Mouse (Mus musculus): ENCODE data around the gene Zdhhc14. TPM values are rescaled to one million over a fixed set of nuclear protein-coding genes. Genes with fewer than 3 reads are reported as not detected.

Gene Zdhhc14
- polyA plus RNA-seq, 1 experiment: 0.01 TPM

- H3K36me3 ChIP-seq (ENCODE audit: control insufficient read depth, insufficient read depth): no peaks in the 10 kb centered on the region
- H3ac ChIP-seq (ENCODE audit: control insufficient read depth, insufficient read length, low read depth): no peak overlapping the region
- no peak overlapping the region for H3K4me3 ChIP-seq (ENCODE audit: insufficient read depth, poor library complexity, severe bottlenecking)
- no peaks in the 10 kb centered on the region for H3K79me2 ChIP-seq (ENCODE audit: control insufficient read depth, insufficient read depth)
- H3K27me3 ChIP-seq (ENCODE audit: control insufficient read depth, insufficient read depth, insufficient read length): peaks cover 58% of the 10 kb centered on the region
- no peak for TF ChIP-seq MYOG (IDR thresholded peaks at IDR 0.05; ENCODE audit: control insufficient read depth, extremely low read depth, insufficient read length)
- TF ChIP-seq USF1 (IDR thresholded peaks at IDR 0.05; ENCODE audit: low read depth): no peak
- TF ChIP-seq MYOD1 (IDR thresholded peaks at IDR 0.05; ENCODE audit: control insufficient read depth, insufficient read length, low read depth): no peak
- no peak for TF ChIP-seq CTCF (IDR thresholded peaks at IDR 0.05; ENCODE audit: control insufficient read depth, insufficient read depth, insufficient read length)
- TF ChIP-seq MAX (IDR thresholded peaks at IDR 0.05): no peak
- no peak for TF ChIP-seq FOSL1 (IDR thresholded peaks at IDR 0.05; ENCODE audit: insufficient read depth, low read length, poor library complexity, severe bottlenecking)
- TF ChIP-seq CEBPB (IDR thresholded peaks at IDR 0.05; ENCODE audit: low read depth): no peak
- H3K79me3 ChIP-seq (ENCODE audit: low read depth): no peaks in the 10 kb centered on the region
These were observed 219.5 kb downstream of the Zdhhc14 start for GRCm38 (mm10) chr17:5711861-5712260.

GRCm38 (mm10) chr17:5713141-5713540 lies 220.8 kb downstream of the Zdhhc14 start:
- Histone ChIP-seq H3K79me2 (ENCODE audit: control insufficient read depth, insufficient read depth) (no peaks in the 10 kb centered on the region), H3K79me3 (ENCODE audit: low read depth) (no peaks in the 10 kb centered on the region), H3ac (ENCODE audit: control insufficient read depth, insufficient read length, low read depth) (no peak overlapping the region), H3K27me3 (ENCODE audit: control insufficient read depth, insufficient read depth, insufficient read length) (peaks cover 58% of the 10 kb centered on the region), H3K4me3 (ENCODE audit: insufficient read depth, poor library complexity, severe bottlenecking) (no peak overlapping the region), H3K36me3 (ENCODE audit: control insufficient read depth, insufficient read depth) (no peaks in the 10 kb centered on the region)
- TF ChIP-seq CEBPB (IDR thresholded peaks at IDR 0.05; ENCODE audit: low read depth) (no peak), MYOD1 (IDR thresholded peaks at IDR 0.05; ENCODE audit: control insufficient read depth, insufficient read length, low read depth) (no peak), USF1 (IDR thresholded peaks at IDR 0.05; ENCODE audit: low read depth) (no peak), CTCF (IDR thresholded peaks at IDR 0.05; ENCODE audit: control insufficient read depth, insufficient read depth, insufficient read length) (no peak), MYOG (IDR thresholded peaks at IDR 0.05; ENCODE audit: control insufficient read depth, extremely low read depth, insufficient read length) (no peak), FOSL1 (IDR thresholded peaks at IDR 0.05; ENCODE audit: insufficient read depth, low read length, poor library complexity, severe bottlenecking) (no peak), MAX (IDR thresholded peaks at IDR 0.05) (no peak)

GRCm38 (mm10) chr17:5716912-5717311 lies 224.6 kb downstream of the Zdhhc14 start:
- Histone ChIP-seq H3ac (ENCODE audit: control insufficient read depth, insufficient read length, low read depth) (no peak overlapping the region), H3K36me3 (ENCODE audit: control insufficient read depth, insufficient read depth) (no peaks in the 10 kb centered on the region), H3K4me3 (ENCODE audit: insufficient read depth, poor library complexity, severe bottlenecking) (no peak overlapping the region), H3K79me2 (ENCODE audit: control insufficient read depth, insufficient read depth) (no peaks in the 10 kb centered on the region), H3K27me3 (ENCODE audit: control insufficient read depth, insufficient read depth, insufficient read length) (peaks cover 51% of the 10 kb centered on the region), H3K79me3 (ENCODE audit: low read depth) (no peaks in the 10 kb centered on the region)
- TF ChIP-seq MAX (IDR thresholded peaks at IDR 0.05): no peak
- no peak for TF ChIP-seq FOSL1 (IDR thresholded peaks at IDR 0.05; ENCODE audit: insufficient read depth, low read length, poor library complexity, severe bottlenecking)
- no peak for TF ChIP-seq MYOD1 (IDR thresholded peaks at IDR 0.05; ENCODE audit: control insufficient read depth, insufficient read length, low read depth)

GRCm38 (mm10) chr17:5718768-5719387 lies 226.5 kb downstream of the Zdhhc14 start:
- no peaks in the 10 kb centered on the region for H3K36me3 ChIP-seq (ENCODE audit: control insufficient read depth, insufficient read depth)
- H3K79me2 ChIP-seq (ENCODE audit: control insufficient read depth, insufficient read depth): no peaks in the 10 kb centered on the region
- TF ChIP-seq CTCF (IDR thresholded peaks at IDR 0.05; ENCODE audit: control insufficient read depth, insufficient read depth, insufficient read length): no peak
- no peak for TF ChIP-seq USF1 (IDR thresholded peaks at IDR 0.05; ENCODE audit: low read depth)
- no peak for TF ChIP-seq CEBPB (IDR thresholded peaks at IDR 0.05; ENCODE audit: low read depth)
- no peak for TF ChIP-seq MAX (IDR thresholded peaks at IDR 0.05)
- TF ChIP-seq MYOG (IDR thresholded peaks at IDR 0.05; ENCODE audit: control insufficient read depth, extremely low read depth, insufficient read length): no peak
- no peak for TF ChIP-seq MYOD1 (IDR thresholded peaks at IDR 0.05; ENCODE audit: control insufficient read depth, insufficient read length, low read depth)
- no peak for TF ChIP-seq FOSL1 (IDR thresholded peaks at IDR 0.05; ENCODE audit: insufficient read depth, low read length, poor library complexity, severe bottlenecking)
- H3ac ChIP-seq (ENCODE audit: control insufficient read depth, insufficient read length, low read depth): no peak overlapping the region
- H3K4me3 ChIP-seq (ENCODE audit: insufficient read depth, poor library complexity, severe bottlenecking): no peak overlapping the region
- no peaks in the 10 kb centered on the region for H3K79me3 ChIP-seq (ENCODE audit: low read depth)
- H3K27me3 ChIP-seq (ENCODE audit: control insufficient read depth, insufficient read depth, insufficient read length): peaks cover 48% of the 10 kb centered on the region

- no peaks in the 10 kb centered on the region for H3K36me3 ChIP-seq (ENCODE audit: control insufficient read depth, insufficient read depth)
- H3K27me3 ChIP-seq (ENCODE audit: control insufficient read depth, insufficient read depth, insufficient read length): peaks cover 58% of the 10 kb centered on the region
- TF ChIP-seq CEBPB (IDR thresholded peaks at IDR 0.05; ENCODE audit: low read depth) (no peak), USF1 (IDR thresholded peaks at IDR 0.05; ENCODE audit: low read depth) (no peak), FOSL1 (IDR thresholded peaks at IDR 0.05; ENCODE audit: insufficient read depth, low read length, poor library complexity, severe bottlenecking) (no peak), MAX (IDR thresholded peaks at IDR 0.05) (no peak), MYOD1 (IDR thresholded peaks at IDR 0.05; ENCODE audit: control insufficient read depth, insufficient read length, low read depth) (no peak), MYOG (IDR thresholded peaks at IDR 0.05; ENCODE audit: control insufficient read depth, extremely low read depth, insufficient read length) (no peak), CTCF (IDR thresholded peaks at IDR 0.05; ENCODE audit: control insufficient read depth, insufficient read depth, insufficient read length) (no peak)
- no peaks in the 10 kb centered on the region for H3K79me2 ChIP-seq (ENCODE audit: control insufficient read depth, insufficient read depth)
- no peak overlapping the region for H3K4me3 ChIP-seq (ENCODE audit: insufficient read depth, poor library complexity, severe bottlenecking)
- no peak overlapping the region for H3ac ChIP-seq (ENCODE audit: control insufficient read depth, insufficient read length, low read depth)
- no peaks in the 10 kb centered on the region for H3K79me3 ChIP-seq (ENCODE audit: low read depth)
These were observed 230.4 kb downstream of the Zdhhc14 start for GRCm38 (mm10) chr17:5722802-5723201.

All from C2C12 (cell line).